Mouse (Mus musculus): ENCODE measurements around the gene Scrg1.
"Not testable (repeated sequence)": the region's sequence is repeated elsewhere in the genome, so short reads cannot be mapped to it uniquely, and the experiment has no call there.

Scrg1 gene

DNA sequence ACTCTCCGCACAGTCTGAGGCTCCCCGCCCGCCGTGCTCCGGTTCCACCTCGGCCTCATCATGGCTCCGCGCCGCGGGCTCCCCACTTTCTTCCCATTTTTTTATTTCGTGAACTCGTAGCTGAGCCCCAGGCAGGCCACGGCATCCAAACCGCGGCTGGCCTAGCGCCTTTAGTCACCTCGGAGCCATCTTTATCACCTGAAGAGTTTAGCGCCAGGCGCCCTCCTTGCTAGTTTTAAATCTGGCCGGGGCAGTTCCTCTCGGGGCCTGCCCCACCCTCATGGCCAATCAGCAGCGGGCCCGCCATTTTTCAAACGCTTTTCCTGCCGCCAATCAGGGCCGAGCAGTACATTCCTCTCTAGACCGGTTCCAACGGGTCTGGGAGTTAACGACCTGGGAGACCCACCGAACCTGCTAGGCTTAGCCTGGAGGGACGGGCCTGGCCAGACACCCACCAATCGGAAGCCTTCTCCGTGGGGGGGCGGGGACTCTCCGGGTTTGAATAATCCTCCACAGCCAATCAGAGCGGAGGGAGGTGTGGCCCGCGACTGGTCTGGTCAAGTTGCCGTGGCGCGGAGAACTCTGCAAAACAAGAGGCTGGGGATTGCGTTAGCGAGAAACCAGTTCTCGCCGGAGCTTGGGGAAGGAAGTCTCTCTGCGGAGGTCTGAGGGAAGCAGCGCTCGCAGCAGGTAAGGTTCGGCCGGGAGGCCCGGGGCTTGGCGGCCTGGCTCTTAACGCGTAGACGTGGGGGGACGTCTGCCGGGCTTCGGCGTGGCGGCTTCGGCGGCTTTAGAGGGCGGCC lies 55.8 kb downstream of the Scrg1 start, which contains the start of gene Hmgb2:
Hmgb2 (plus strand) TSS at position 592 of the 803 bp plus-strand sequence.
- DNase-seq: peak; percentile 100

GRCm38 (mm10) chr8:57512141-57513056 lies 56.7 kb downstream of the Scrg1 start:
- DNase-seq: peak; percentile 55

- DNase-seq: not testable (repeated sequence)
Measured at GRCm38 (mm10) chr8:57513178-57513661, 57.5 kb downstream of the Scrg1 start.

DNA sequence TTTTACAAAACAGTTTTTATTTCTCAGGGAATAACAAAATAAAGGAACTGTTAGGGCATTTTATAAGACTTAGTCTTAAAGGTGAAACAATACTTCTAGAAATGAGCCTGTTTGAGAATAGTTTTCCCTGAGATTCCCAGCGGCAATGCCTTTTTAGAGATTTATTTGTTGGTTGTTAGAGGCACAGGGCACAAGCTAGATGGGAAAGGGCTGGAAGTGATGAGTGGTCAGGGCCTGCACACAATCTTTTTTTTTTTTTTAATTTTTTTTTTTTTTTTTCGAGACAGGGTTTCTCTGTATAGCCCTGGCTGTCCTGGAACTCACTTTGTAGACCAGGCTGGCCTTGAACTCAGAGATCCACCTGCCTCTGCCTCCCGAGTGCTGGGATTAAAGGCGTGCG lies 61.0 kb downstream of the Scrg1 start:
- not testable (repeated sequence) for DNase-seq

DNA sequence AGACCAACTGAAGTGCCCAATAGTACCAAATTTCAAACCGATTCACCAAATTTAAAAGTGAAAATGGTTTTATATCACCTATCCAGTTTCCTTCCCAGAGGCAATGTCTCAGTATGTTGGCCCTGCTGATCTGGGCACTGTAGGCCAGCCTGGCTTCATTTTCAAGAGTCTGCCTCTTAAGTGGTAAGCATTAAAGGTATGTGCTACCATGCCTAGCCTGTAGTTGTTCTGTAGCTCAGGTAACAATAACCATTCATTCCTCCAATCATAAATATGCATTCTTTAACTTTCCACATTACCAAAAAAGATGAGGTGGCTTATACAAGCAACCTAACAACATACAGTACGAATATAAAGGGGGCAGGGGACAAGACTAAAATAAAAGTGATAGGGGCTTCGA lies 62.0 kb downstream of the Scrg1 start:
- DNase-seq: no peak

DNA sequence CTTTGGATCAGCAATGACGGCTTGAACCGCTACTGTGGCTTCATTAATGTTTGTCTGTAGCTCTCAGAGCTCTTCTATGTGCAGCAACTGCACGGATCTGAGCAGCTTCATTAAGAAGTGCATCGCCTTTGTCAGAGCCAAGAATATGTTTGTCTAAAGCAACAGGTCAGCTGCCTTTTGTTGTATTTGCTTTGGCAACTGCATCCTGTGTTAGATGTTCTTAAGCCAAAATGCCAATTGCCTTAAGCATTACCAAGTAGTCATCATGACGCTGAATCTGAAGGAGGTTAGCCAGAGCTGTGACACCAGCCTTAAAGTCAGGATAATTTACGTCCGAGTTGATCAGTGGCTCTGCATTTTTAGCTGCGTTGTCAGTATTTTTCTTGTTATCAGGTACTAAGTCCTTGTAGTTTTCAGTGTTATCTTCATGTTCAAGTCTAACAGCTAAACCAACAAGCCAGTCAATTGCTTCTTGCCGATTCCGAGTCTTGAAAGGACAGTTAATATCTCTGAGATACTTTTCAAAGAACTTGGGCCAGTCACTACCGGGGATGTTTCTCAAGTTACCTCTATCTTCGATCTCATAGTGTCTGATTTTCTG lies 64.6 kb downstream of the Scrg1 start:
- no peak for DNase-seq
